Mouse (Mus musculus) spleen, postnatal 10 days (tissue): Measurements from ENCODE around the gene Gdf15.

Source experiments
- DNase-seq, 2 experiments: peaks; one replicate each; pipeline ENCODE4 v3.0.0; 2021 to 2022; ENCODE audit warnings: low spot score in 2 of 2

Gene Gdf15

GRCm38 (mm10) chr8:70629574-70630531 lies 2.4 kb downstream of the Gdf15 start:
- peak; percentile 92 to 96 for DNase-seq

GRCm38 (mm10) chr8:70628986-70629490 lies 3.2 kb downstream of the Gdf15 start:
- no peak for DNase-seq

GRCm38 (mm10) chr8:70627041-70627440 lies 5.2 kb downstream of the Gdf15 start:
- DNase-seq = no peak

GRCm38 (mm10) chr8:70625104-70625503 lies 7.2 kb downstream of the Gdf15 start:
- DNase-seq = peak in 1 of 2 experiments; percentile 74

- DNase-seq = peak; percentile 42 to 46
Observed at GRCm38 (mm10) chr8:70622220-70622619, 10.0 kb downstream of the Gdf15 start.

GRCm38 (mm10) chr8:70618888-70619334 lies 13.3 kb downstream of the Gdf15 start:
- peak; percentile 73 to 91 for DNase-seq

GRCm38 (mm10) chr8:70617985-70618384 lies 14.3 kb downstream of the Gdf15 start:
- peak in 1 of 2 experiments; percentile 53 for DNase-seq

GRCm38 (mm10) chr8:70616645-70617044 lies 15.6 kb downstream of the Gdf15 start:
- peak in 1 of 2 experiments; percentile 49 for DNase-seq

- DNase-seq = peak in 1 of 2 experiments; percentile 46
Observed at GRCm38 (mm10) chr8:70615894-70616293, 16.4 kb downstream of the Gdf15 start, which contains the start of gene Lrrc25. Gene Lrrc25, plus strand, starts transcription at chr8:70616155.

GRCm38 (mm10) chr8:70615281-70615680 lies 17.0 kb downstream of the Gdf15 start:
- DNase-seq = no peak

- no peak for DNase-seq
Observed at GRCm38 (mm10) chr8:70614469-70614868, 17.8 kb downstream of the Gdf15 start.

- DNase-seq = no peak
Observed at GRCm38 (mm10) chr8:70613763-70614162, 18.5 kb downstream of the Gdf15 start.

- peak; percentile 94 to 95 for DNase-seq
Observed at GRCm38 (mm10) chr8:70611849-70612248, 20.4 kb downstream of the Gdf15 start.

- DNase-seq = peak; percentile 89 to 93
Observed at GRCm38 (mm10) chr8:70610796-70611771, 21.2 kb downstream of the Gdf15 start.

GRCm38 (mm10) chr8:70609849-70610795 lies 22.1 kb downstream of the Gdf15 start:
- DNase-seq = peak in 1 of 2 experiments; percentile 86

- DNase-seq = peak in 1 of 2 experiments; percentile 78
Observed at GRCm38 (mm10) chr8:70609368-70609848, 22.8 kb downstream of the Gdf15 start.

- DNase-seq = peak in 1 of 2 experiments; percentile 46
Observed at GRCm38 (mm10) chr8:70608749-70609367, 23.4 kb downstream of the Gdf15 start, which contains the start of gene Ssbp4. Gene Ssbp4, minus strand, starts transcription at chr8:70608872.

- DNase-seq = peak in 1 of 2 experiments; percentile 58
Observed at GRCm38 (mm10) chr8:70607898-70608748, 24.1 kb downstream of the Gdf15 start.

GRCm38 (mm10) chr8:70607603-70607897 lies 24.7 kb downstream of the Gdf15 start:
- DNase-seq = peak in 1 of 2 experiments; percentile 38
